Mouse (Mus musculus) embryonic fibroblast, embryonic 13.5 days (primary cell): Measurements from ENCODE around the gene Cemip2.

Experiments
- CTCF ChIP-seq: IDR thresholded peaks from 2 replicates; pipeline ENCODE4 v1.5.1; 2011; ENCODE audit warnings: mild to moderate bottlenecking, control low read depth, low read length, moderate library complexity, borderline replicate concordance; ENCODE audit not compliant: insufficient read depth
- POLR2A ChIP-seq: IDR thresholded peaks from 2 replicates; pipeline ENCODE4 v1.6.1; 2011; ENCODE audit warnings: low read depth, mild to moderate bottlenecking, control low read depth, low read length, moderate library complexity

GRCm38 (mm10) chr19:21824146-21824545 lies 46.0 kb downstream of the Cemip2 start:
- TF ChIP-seq CTCF, result no peak
- no peak for TF ChIP-seq POLR2A
